Mouse (Mus musculus): ENCODE measurements around the gene Ube2d1. TPM values are rescaled to one million over a fixed set of nuclear protein-coding genes. Genes with fewer than 3 reads are reported as not detected.

Ube2d1 gene
- polyA plus RNA-seq, 1 experiment from 2014 or later = 71.6 TPM

- Histone ChIP-seq H3K9ac (no peak overlapping the region), H3K4me1 (ENCODE audit: insufficient read depth) (no peaks in the 10 kb centered on the region), H3K36me3 (ENCODE audit: insufficient read depth) (peaks cover 17% of the 10 kb centered on the region), H3K27ac (ENCODE audit: low read depth) (no peak overlapping the region), H3K27me3 (ENCODE audit: insufficient read depth, low read length) (no peaks in the 10 kb centered on the region), H3K9me3 (ENCODE audit: low read depth, low read length) (no peaks in the 10 kb centered on the region), H3K4me3 (ENCODE audit: low read depth, low read length) (no peak overlapping the region), H3K4me2 (no peak overlapping the region)
- no peak for TF ChIP-seq CTCF (IDR thresholded peaks at IDR 0.05; ENCODE audit: low read depth)
- WGBS = 84% methylated on average over 6 of the region's 6 CpGs
- ATAC-seq (ENCODE audit: insufficient read depth) = no peak
- DNase-seq = no peak
Measured at GRCm38 (mm10) chr10:71328382-71328781, 43.3 kb upstream of the Ube2d1 start.

DNA sequence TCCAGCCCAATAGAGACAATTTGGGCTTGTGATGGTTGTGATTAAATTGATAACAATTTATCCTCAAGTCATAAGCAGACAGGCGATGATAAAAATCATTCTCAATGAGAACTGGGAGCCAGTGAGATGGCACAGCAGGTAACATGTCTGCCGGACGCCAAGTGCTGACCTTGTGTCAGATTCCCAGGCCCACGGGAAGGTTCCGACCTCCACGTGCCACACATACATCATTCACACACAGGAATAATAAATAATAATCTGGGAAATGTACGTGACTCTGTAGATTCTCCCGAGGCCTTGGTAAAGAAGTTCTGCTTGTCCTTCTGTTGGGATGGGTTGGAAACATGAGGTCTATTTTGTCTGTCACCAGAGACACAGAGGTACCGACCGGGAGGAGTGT is 42.3 kb upstream of the Ube2d1 start:
- Histone ChIP-seq H3K9me3 (ENCODE audit: low read depth, low read length) (no peaks in the 10 kb centered on the region), H3K27ac (ENCODE audit: low read depth) (no peak overlapping the region), H3K9ac (no peak overlapping the region), H3K36me3 (ENCODE audit: insufficient read depth) (peaks cover 17% of the 10 kb centered on the region), H3K27me3 (ENCODE audit: insufficient read depth, low read length) (no peaks in the 10 kb centered on the region), H3K4me1 (ENCODE audit: insufficient read depth) (no peaks in the 10 kb centered on the region), H3K4me2 (no peak overlapping the region), H3K4me3 (ENCODE audit: low read depth, low read length) (no peak overlapping the region)
- DNase-seq = no peak
- no peak for ATAC-seq (ENCODE audit: insufficient read depth)
- no peak for TF ChIP-seq CTCF (IDR thresholded peaks at IDR 0.05; ENCODE audit: low read depth)
- 64% methylated on average over 10 of the region's 10 CpGs for WGBS

GRCm38 (mm10) chr10:71326789-71327188 is 41.7 kb upstream of the Ube2d1 start:
- no peaks in the 10 kb centered on the region for H3K27me3 ChIP-seq (ENCODE audit: insufficient read depth, low read length)
- 12% methylated on average over 7 of the region's 7 CpGs for WGBS

GRCm38 (mm10) chr10:71326123-71326522 is 41.1 kb upstream of the Ube2d1 start:
- DNase-seq = no peak
- Histone ChIP-seq H3K36me3 (ENCODE audit: insufficient read depth) (peaks cover 17% of the 10 kb centered on the region), H3K27ac (ENCODE audit: low read depth) (no peak overlapping the region), H3K27me3 (ENCODE audit: insufficient read depth, low read length) (no peaks in the 10 kb centered on the region), H3K4me3 (ENCODE audit: low read depth, low read length) (no peak overlapping the region), H3K4me1 (ENCODE audit: insufficient read depth) (no peaks in the 10 kb centered on the region), H3K9ac (no peak overlapping the region), H3K9me3 (ENCODE audit: low read depth, low read length) (no peaks in the 10 kb centered on the region), H3K4me2 (no peak overlapping the region)
- WGBS = 68% methylated on average over 7 of the region's 7 CpGs
- ATAC-seq (ENCODE audit: insufficient read depth) = no peak
- TF ChIP-seq CTCF (IDR thresholded peaks at IDR 0.05; ENCODE audit: low read depth) = no peak

More at GRCm38 (mm10) chr10:71326789-71327188, 41.7 kb upstream of the Ube2d1 start:
- no peak for ATAC-seq (ENCODE audit: insufficient read depth)
- H3K4me1 ChIP-seq (ENCODE audit: insufficient read depth) = no peaks in the 10 kb centered on the region
- no peak overlapping the region for H3K4me2 ChIP-seq
- no peak overlapping the region for H3K27ac ChIP-seq (ENCODE audit: low read depth)
- H3K9me3 ChIP-seq (ENCODE audit: low read depth, low read length) = no peaks in the 10 kb centered on the region
- DNase-seq = peak; percentile 91
- no peak overlapping the region for H3K4me3 ChIP-seq (ENCODE audit: low read depth, low read length)
- peaks cover 17% of the 10 kb centered on the region for H3K36me3 ChIP-seq (ENCODE audit: insufficient read depth)
- TF ChIP-seq CTCF (IDR thresholded peaks at IDR 0.05; ENCODE audit: low read depth) = peak; percentile 94
- no peak overlapping the region for H3K9ac ChIP-seq

- WGBS = 80% methylated on average over 8 of the region's 8 CpGs
- no peak for ATAC-seq (ENCODE audit: insufficient read depth)
- Histone ChIP-seq H3K36me3 (ENCODE audit: insufficient read depth) (no peaks in the 10 kb centered on the region), H3K4me2 (no peak overlapping the region), H3K27ac (ENCODE audit: low read depth) (no peak overlapping the region), H3K4me1 (ENCODE audit: insufficient read depth) (no peaks in the 10 kb centered on the region), H3K27me3 (ENCODE audit: insufficient read depth, low read length) (no peaks in the 10 kb centered on the region), H3K9ac (no peak overlapping the region), H3K4me3 (ENCODE audit: low read depth, low read length) (no peak overlapping the region), H3K9me3 (ENCODE audit: low read depth, low read length) (no peaks in the 10 kb centered on the region)
- TF ChIP-seq CTCF (IDR thresholded peaks at IDR 0.05; ENCODE audit: low read depth) = no peak
- DNase-seq = no peak
Measured at GRCm38 (mm10) chr10:71323669-71324068, 38.6 kb upstream of the Ube2d1 start.

- H3K4me2 ChIP-seq = no peak overlapping the region
- no peaks in the 10 kb centered on the region for H3K36me3 ChIP-seq (ENCODE audit: insufficient read depth)
- no peaks in the 10 kb centered on the region for H3K9me3 ChIP-seq (ENCODE audit: low read depth, low read length)
- 55% methylated on average over 7 of the region's 7 CpGs for WGBS
- no peak for TF ChIP-seq CTCF (IDR thresholded peaks at IDR 0.05; ENCODE audit: low read depth)
- no peak for ATAC-seq (ENCODE audit: insufficient read depth)
- H3K9ac ChIP-seq = no peak overlapping the region
- H3K27ac ChIP-seq (ENCODE audit: low read depth) = no peak overlapping the region
- no peaks in the 10 kb centered on the region for H3K27me3 ChIP-seq (ENCODE audit: insufficient read depth, low read length)
- no peaks in the 10 kb centered on the region for H3K4me1 ChIP-seq (ENCODE audit: insufficient read depth)
- DNase-seq = no peak
- H3K4me3 ChIP-seq (ENCODE audit: low read depth, low read length) = no peak overlapping the region
Measured at GRCm38 (mm10) chr10:71316497-71316896, 31.4 kb upstream of the Ube2d1 start.

GRCm38 (mm10) chr10:71316056-71316455 is 31.0 kb upstream of the Ube2d1 start:
- Histone ChIP-seq H3K27ac (ENCODE audit: low read depth) (no peak overlapping the region), H3K4me1 (ENCODE audit: insufficient read depth) (no peaks in the 10 kb centered on the region), H3K4me3 (ENCODE audit: low read depth, low read length) (no peak overlapping the region), H3K9me3 (ENCODE audit: low read depth, low read length) (no peaks in the 10 kb centered on the region), H3K9ac (no peak overlapping the region), H3K4me2 (no peak overlapping the region), H3K27me3 (ENCODE audit: insufficient read depth, low read length) (no peaks in the 10 kb centered on the region), H3K36me3 (ENCODE audit: insufficient read depth) (no peaks in the 10 kb centered on the region)
- no peak for ATAC-seq (ENCODE audit: insufficient read depth)
- TF ChIP-seq CTCF (IDR thresholded peaks at IDR 0.05; ENCODE audit: low read depth) = no peak
- DNase-seq = no peak
- 75% methylated on average over 11 of the region's 11 CpGs for WGBS

GRCm38 (mm10) chr10:71314596-71314995 is 29.5 kb upstream of the Ube2d1 start:
- Histone ChIP-seq H3K9ac (no peak overlapping the region), H3K36me3 (ENCODE audit: insufficient read depth) (no peaks in the 10 kb centered on the region), H3K27me3 (ENCODE audit: insufficient read depth, low read length) (no peaks in the 10 kb centered on the region), H3K9me3 (ENCODE audit: low read depth, low read length) (no peaks in the 10 kb centered on the region), H3K4me2 (no peak overlapping the region), H3K4me1 (ENCODE audit: insufficient read depth) (no peaks in the 10 kb centered on the region), H3K27ac (ENCODE audit: low read depth) (no peak overlapping the region), H3K4me3 (ENCODE audit: low read depth, low read length) (no peak overlapping the region)
- TF ChIP-seq CTCF (IDR thresholded peaks at IDR 0.05; ENCODE audit: low read depth) = no peak
- DNase-seq (no peak), ATAC-seq (ENCODE audit: insufficient read depth) (no peak)
- 32% methylated on average over 3 of the region's 3 CpGs for WGBS
